34 mouse cellular contexts compared by ENCODE assay signal in genomic region chr3:90649832-90650231, GRCm38 (mm10). TPM values are rescaled to one million over a fixed set of nuclear protein-coding genes. Genes with fewer than 3 reads are reported as not detected.
"Had no signal": no experiment of that assay in that cellular context is flagged by ENCODE, and none has a peak within 500 bp of the region (broad histone marks: within the 10 kb centered on the region; RNA-seq: fewer than 3 reads in every experiment).

No protein-coding gene starts in this region.

- H3K27ac ChIP-seq: embryonic facial prominence, embryonic 10.5 days; embryonic facial prominence, embryonic 12.5 days; embryonic facial prominence, embryonic 13.5 days; embryonic facial prominence, embryonic 15.5 days; forebrain, embryonic 10.5 days; forebrain, embryonic 12.5 days; forebrain, embryonic 13.5 days; forebrain, embryonic 15.5 days; gastrocnemius, adult 2 months; heart, adult 2 months; heart, embryonic 10.5 days had no signal

- ATAC-seq: forebrain, embryonic 13.5 days; forebrain, embryonic 14.5 days; forebrain, embryonic 15.5 days; forebrain, embryonic 16.5 days; forebrain, postnatal 0 days had no signal

- H3K4me3 ChIP-seq: embryonic facial prominence, embryonic 10.5 days; embryonic facial prominence, embryonic 12.5 days; embryonic facial prominence, embryonic 13.5 days; embryonic facial prominence, embryonic 15.5 days; erythroblast, embryonic 14.5 days; forebrain, embryonic 10.5 days; forebrain, embryonic 12.5 days; forebrain, embryonic 13.5 days; forebrain, embryonic 15.5 days; gastrocnemius, adult 2 months; heart, adult 2 months; heart, embryonic 10.5 days had no signal

- DNase-seq: cerebellum, adult 2 months; cerebellum, adult 8-10 months; cerebellum, adult 9-10 months; cerebellum, adult 9-11 months; cerebellum, postnatal 10 days; cerebellum, postnatal 14 days; cerebellum, postnatal 25 days; cerebellum, postnatal 36 days; embryo, embryonic 11 days; forebrain, postnatal 0 days; gastrocnemius, adult 2 months; gastrocnemius, postnatal 10 days; gastrocnemius, postnatal 14 days; gastrocnemius, postnatal 25 days; gastrocnemius, postnatal 36 days; heart, adult 2 months had no signal

RNA-seq across cellular contexts. Expression of gene S100a7a, which starts 4.0 kb away (rescaled TPM):
- total RNA-seq: common myeloid progenitor, adult 5-6 weeks; gastrocnemius, adult 18-20 months; gastrocnemius, adult 8-10 months; gastrocnemius, postnatal 10 days; granulocyte monocyte progenitor cell, adult 5-6 weeks had no signal

RNA-seq across cellular contexts. Expression of gene S100a8, which starts 18.9 kb away (rescaled TPM):
- total RNA-seq: gastrocnemius, adult 18-20 months; gastrocnemius, adult 2 months; gastrocnemius, postnatal 25 days; gastrocnemius, postnatal 36 days had no signal

RNA-seq across cellular contexts. Expression of gene S100a5, which starts 41.5 kb away (rescaled TPM):
- total RNA-seq: common myeloid progenitor, adult 5-6 weeks; forebrain, postnatal 0 days; gastrocnemius, postnatal 10 days; gastrocnemius, postnatal 14 days; gastrocnemius, postnatal 25 days; gastrocnemius, postnatal 4 days; granulocyte monocyte progenitor cell, adult 5-6 weeks; heart, adult 2 months; heart, adult 8-10 months had no signal

RNA-seq across cellular contexts. Expression of gene S100a9, which starts 45.7 kb away (rescaled TPM):
- total RNA-seq: gastrocnemius, adult 18-20 months; gastrocnemius, adult 8-10 months; gastrocnemius, postnatal 36 days had no signal
